Mouse (Mus musculus) liver, embryonic 11.5 days (tissue): ENCODE measurements around the gene Scd2. TPM values are rescaled to one million over a fixed set of nuclear protein-coding genes. Genes with fewer than 3 reads are reported as not detected.

ENCODE experiments used
- ATAC-seq: fragments of 200-750 bp; cut with Nextera tagmentation; replicated peaks from 2 replicates; pipeline ENCODE4 v1.8.0; 2017; ENCODE audit warnings: moderate number of reproducible peaks, mild to moderate bottlenecking, moderate TSS enrichment, moderate library complexity; ENCODE audit not compliant: low FRiP score
- DNase-seq: peaks from one replicate; pipeline ENCODE4 v3.0.0-alpha.2; 2017; ENCODE audit warnings: low spot score
- H3K27ac ChIP-seq: fragments of 300-500 bp; sonication (generic); 2 replicates; pipeline ENCODE4 v1.5.1; 2014; ENCODE audit warnings: mild to moderate bottlenecking, low read depth, low read length, control low read depth
- H3K27me3 ChIP-seq: fragments of 300-500 bp; sonication (generic); replicated peaks from 2 replicates; pipeline ENCODE4 v1.6.1; 2014; ENCODE audit warnings: low read length, mixed read lengths; ENCODE audit not compliant: control insufficient read depth, insufficient read depth
- H3K36me3 ChIP-seq: fragments of 300-500 bp; sonication (generic); 2 replicates; pipeline ENCODE4 v1.6.1; 2014; ENCODE audit warnings: mild to moderate bottlenecking, low read length, moderate library complexity, mixed read lengths; ENCODE audit not compliant: control insufficient read depth, insufficient read depth
- H3K4me1 ChIP-seq: fragments of 300-500 bp; sonication (generic); replicated peaks from 2 replicates; pipeline ENCODE4 v1.6.1; 2014; ENCODE audit warnings: low read length, mixed read lengths; ENCODE audit not compliant: control insufficient read depth, insufficient read depth
- H3K4me2 ChIP-seq: fragments of 300-500 bp; sonication (generic); 2 replicates; pipeline ENCODE4 v1.6.1; 2014; ENCODE audit warnings: mild to moderate bottlenecking, control low read depth, moderate library complexity
- H3K4me3 ChIP-seq: fragments of 300-500 bp; sonication (generic); 2 replicates; pipeline ENCODE4 v1.5.1; 2014; ENCODE audit warnings: low read depth, low read length, control low read depth
- H3K9ac ChIP-seq: fragments of 300-500 bp; sonication (generic); 2 replicates; pipeline ENCODE4 v1.6.1; 2014; ENCODE audit warnings: low read depth, low read length, control low read depth
- H3K9me3 ChIP-seq: fragments of 300-500 bp; sonication (generic); 2 replicates; pipeline ENCODE4 v1.6.1; 2016; ENCODE audit warnings: low read length, inconsistent platforms, mixed read lengths; ENCODE audit not compliant: control insufficient read depth
- WGBS: fragments of 180-500 bp; shearing (Covaris S2); extraction: QIAGEN DNeasy Blood & Tissue Kit; methylation state at CpG from one replicate; pipeline ENCODE4 v1.1.7; 2014; 5-methylcytosine and 5-hydroxymethylcytosine counted together
- polyA plus RNA-seq: library from polyadenylated mRNA; unstranded; fragments of >200 nt; fragmentation: Nextera tagmentation; extraction: Ambion mirVana; gene quantifications from 2 replicates; pipeline ENCODE4 v1.2.1, GENCODE M21; 2014

The Scd2 gene
- polyA plus RNA-seq, 1 experiment from 2014 or later, result 212 TPM

GRCm38 (mm10) chr19:44303502-44303901, 10.0 kb downstream of the Scd2 start:
- Histone ChIP-seq H3K4me1 (peaks cover 34% of the 10 kb centered on the region), H3K36me3 (peaks cover 75% of the 10 kb centered on the region), H3K4me2 (no peak overlapping the region), H3K9me3 (no peaks in the 10 kb centered on the region), H3K9ac (no peak overlapping the region), H3K27ac (no peak overlapping the region), H3K27me3 (no peaks in the 10 kb centered on the region), H3K4me3 (no peak overlapping the region)
- 93% methylated on average over 8 of the region's 8 CpGs for WGBS
- DNase-seq, result no peak
- ATAC-seq, result no peak

GRCm38 (mm10) chr19:44304419-44304818, 10.9 kb downstream of the Scd2 start:
- no peak for ATAC-seq
- no peak overlapping the region for H3K4me2 ChIP-seq
- WGBS, result 90% methylated on average over 10 of the region's 10 CpGs
- peak; percentile 30 for DNase-seq
- no peaks in the 10 kb centered on the region for H3K27me3 ChIP-seq
- H3K4me1 ChIP-seq, result peaks cover 25% of the 10 kb centered on the region
- H3K27ac ChIP-seq, result no peak overlapping the region
- H3K9me3 ChIP-seq, result no peaks in the 10 kb centered on the region
- peaks cover 67% of the 10 kb centered on the region for H3K36me3 ChIP-seq
- H3K9ac ChIP-seq, result no peak overlapping the region
- H3K4me3 ChIP-seq, result no peak overlapping the region

- no peaks in the 10 kb centered on the region for H3K27me3 ChIP-seq
- H3K4me2 ChIP-seq, result no peak overlapping the region
- no peaks in the 10 kb centered on the region for H3K9me3 ChIP-seq
- ATAC-seq (no peak), DNase-seq (peak; percentile 28)
- peaks cover 62% of the 10 kb centered on the region for H3K36me3 ChIP-seq
- 93% methylated on average over 16 of the region's 16 CpGs for WGBS
- 0 out of 2 replicates have a peak overlapping the region, but pooled peaks have one; percentile 13 for H3K27ac ChIP-seq
- H3K4me3 ChIP-seq, result no peak overlapping the region
- peaks cover 20% of the 10 kb centered on the region for H3K4me1 ChIP-seq
- H3K9ac ChIP-seq, result no peak overlapping the region
These were observed 11.5 kb downstream of the Scd2 start for GRCm38 (mm10) chr19:44304851-44305510.

GRCm38 (mm10) chr19:44305701-44306100, 12.2 kb downstream of the Scd2 start:
- Histone ChIP-seq H3K9ac (no peak overlapping the region), H3K27ac (no peak overlapping the region), H3K9me3 (no peaks in the 10 kb centered on the region), H3K4me3 (no peak overlapping the region), H3K27me3 (no peaks in the 10 kb centered on the region), H3K4me1 (peaks cover 12% of the 10 kb centered on the region), H3K36me3 (peaks cover 55% of the 10 kb centered on the region), H3K4me2 (no peak overlapping the region)
- 93% methylated on average over 15 of the region's 15 CpGs for WGBS
- DNase-seq (peak; percentile 28), ATAC-seq (no peak)

- ATAC-seq (no peak), DNase-seq (no peak)
- 84% methylated on average over 7 of the region's 7 CpGs for WGBS
- Histone ChIP-seq H3K9me3 (no peaks in the 10 kb centered on the region), H3K27me3 (no peaks in the 10 kb centered on the region), H3K36me3 (peaks cover 50% of the 10 kb centered on the region), H3K4me1 (peaks cover 12% of the 10 kb centered on the region), H3K4me2 (no peak overlapping the region), H3K4me3 (no peak overlapping the region), H3K27ac (no peak overlapping the region), H3K9ac (no peak overlapping the region)
These were observed 12.7 kb downstream of the Scd2 start for GRCm38 (mm10) chr19:44306171-44306570.

GRCm38 (mm10) chr19:44307101-44307914, 13.8 kb downstream of the Scd2 start:
- ATAC-seq, result no peak
- peaks cover 43% of the 10 kb centered on the region for H3K36me3 ChIP-seq
- 83% methylated on average over 9 of the region's 9 CpGs for WGBS
- peak; percentile 30 for DNase-seq
- peaks cover 14% of the 10 kb centered on the region for H3K4me1 ChIP-seq
- H3K9ac ChIP-seq, result no peak overlapping the region
- no peaks in the 10 kb centered on the region for H3K27me3 ChIP-seq
- no peak overlapping the region for H3K4me2 ChIP-seq
- H3K27ac ChIP-seq, result no peak overlapping the region
- H3K9me3 ChIP-seq, result no peaks in the 10 kb centered on the region
- H3K4me3 ChIP-seq, result no peak overlapping the region

GRCm38 (mm10) chr19:44307915-44308470, 14.5 kb downstream of the Scd2 start:
- Histone ChIP-seq H3K36me3 (peaks cover 38% of the 10 kb centered on the region), H3K4me3 (no peak overlapping the region), H3K27me3 (no peaks in the 10 kb centered on the region), H3K27ac (no peak overlapping the region), H3K4me1 (peaks cover 14% of the 10 kb centered on the region), H3K9me3 (no peaks in the 10 kb centered on the region), H3K9ac (no peak overlapping the region), H3K4me2 (no peak overlapping the region)
- peak; percentile 26 for DNase-seq
- WGBS, result 82% methylated on average over 6 of the region's 6 CpGs
- no peak for ATAC-seq

- Histone ChIP-seq H3K4me2 (no peak overlapping the region), H3K27ac (no peak overlapping the region), H3K9me3 (no peaks in the 10 kb centered on the region), H3K4me3 (no peak overlapping the region), H3K27me3 (no peaks in the 10 kb centered on the region), H3K9ac (no peak overlapping the region), H3K4me1 (peaks cover 14% of the 10 kb centered on the region), H3K36me3 (peaks cover 32% of the 10 kb centered on the region)
- ATAC-seq (no peak), DNase-seq (peak; percentile 26)
- 88% methylated on average over 8 of the region's 8 CpGs for WGBS
These were observed 15.3 kb downstream of the Scd2 start for GRCm38 (mm10) chr19:44308611-44309246.
